Mouse (Mus musculus) urinary bladder, postnatal 0 days (tissue): ENCODE results near the gene Tas2r139. TPM values are rescaled to one million over a fixed set of nuclear protein-coding genes. Genes with fewer than 3 reads are reported as not detected.

ENCODE experiments used
- polyA plus RNA-seq: library from polyadenylated mRNA; unstranded; fragments of >200 nt; fragmentation: Nextera tagmentation; extraction: Ambion mirVana; gene quantifications from 2 replicates; pipeline ENCODE4 v1.2.1, GENCODE M21; 2015

Tas2r139 gene
- not detected in 2 replicates for polyA plus RNA-seq

GRCm38 (mm10) chr6:42140636-42141035, at the start of gene Tas2r139:
Tas2r139 (plus strand) TSS chr6:42140936.

Other genes starting within 250 kb of the Tas2r139 start
- 0.28 TPM in 1 of 2 replicates, not detected in the other for gene Sval1, start 189.3 kb upstream of the Tas2r139 start, polyA plus RNA-seq
- gene Sval3, start 172.8 kb upstream of the Tas2r139 start, polyA plus RNA-seq, result not detected in 2 replicates
- not detected in 2 replicates for gene Sva, start 102.5 kb upstream of the Tas2r139 start, polyA plus RNA-seq
- not detected in 2 replicates for gene Tas2r144, start 74.4 kb downstream of the Tas2r139 start, polyA plus RNA-seq
- 12.8 and 13.9 TPM in 2 replicates for gene Gstk1, start 105.0 kb downstream of the Tas2r139 start, polyA plus RNA-seq
- 1.3 and 1.8 TPM in 2 replicates for gene Tmem139, start 121.0 kb downstream of the Tas2r139 start, polyA plus RNA-seq
- gene Casp2, start 124.0 kb downstream of the Tas2r139 start, polyA plus RNA-seq, result 16.1 and 16.6 TPM in 2 replicates
- gene Clcn1, start 145.7 kb downstream of the Tas2r139 start, polyA plus RNA-seq, result not detected in 2 replicates
- 0.08 and 0.11 TPM in 2 replicates for gene Fam131b, start 183.7 kb downstream of the Tas2r139 start, polyA plus RNA-seq
- gene Zyx, start 208.7 kb downstream of the Tas2r139 start, polyA plus RNA-seq, result 195 and 229 TPM in 2 replicates
- 11.4 and 12.5 TPM in 2 replicates for gene Epha1, start 232.3 kb downstream of the Tas2r139 start, polyA plus RNA-seq